Mouse (Mus musculus) G1E (cell line): ENCODE data around the gene Pmf1. TPM values are rescaled to one million over a fixed set of nuclear protein-coding genes. Genes with fewer than 3 reads are reported as not detected.

ENCODE experiments used
- ATAC-seq: 2 replicates; pipeline ENCODE4 v1.8.0; 2016; ENCODE audit warnings: mild to moderate bottlenecking; ENCODE audit not compliant: insufficient number of reproducible peaks, poor library complexity, low FRiP score, severe bottlenecking; ENCODE audit errors: extremely low read depth
- DNase-seq: peaks from one replicate; pipeline ENCODE4 v3.0.0; 2012; ENCODE audit warnings: low spot score
- H3K27me3 ChIP-seq: 2 replicates; pipeline ENCODE4 v1.6.1; 2012; ENCODE audit warnings: mild to moderate bottlenecking, low read length, inconsistent platforms; ENCODE audit not compliant: insufficient read depth
- H3K36me3 ChIP-seq: replicated peaks from 2 replicates; pipeline ENCODE3; 2012; ENCODE audit warnings: mild to moderate bottlenecking, inconsistent platforms
- H3K4me1 ChIP-seq: 2 replicates; pipeline ENCODE4 v1.6.1; 2012; ENCODE audit warnings: low read depth, low read length, inconsistent platforms, mixed read lengths; ENCODE audit not compliant: insufficient read depth
- H3K4me3 ChIP-seq: 2 replicates; pipeline ENCODE4 v1.5.1; 2012; ENCODE audit warnings: low read depth, mild to moderate bottlenecking, inconsistent platforms, low read length, moderate library complexity, mixed read lengths
- H3K9me3 ChIP-seq: replicated peaks from 2 replicates; pipeline ENCODE4 v1.6.1; 2012; ENCODE audit warnings: inconsistent platforms
- CTCF ChIP-seq: IDR thresholded peaks from 2 replicates; pipeline ENCODE4 v1.5.1; 2012; ENCODE audit warnings: low read depth, low read length, inconsistent platforms, mixed read lengths
- GATA1 ChIP-seq: IDR thresholded peaks from 2 replicates; pipeline ENCODE4 v1.6.1; 2012; ENCODE audit warnings: borderline replicate concordance, low read length, inconsistent platforms, mixed read lengths
- GATA2 ChIP-seq: IDR thresholded peaks from 2 replicates; pipeline ENCODE4 v1.6.1; 2012; ENCODE audit warnings: low read depth, low read length, inconsistent platforms, borderline replicate concordance
- POLR2AphosphoS5 ChIP-seq: IDR thresholded peaks from 2 replicates; pipeline ENCODE4 v1.6.1; 2012; ENCODE audit warnings: low read depth, low read length, inconsistent platforms; ENCODE audit not compliant: insufficient replicate concordance
- TAL1 ChIP-seq: conservative IDR thresholded peaks from 2 replicates; pipeline ENCODE4 v1.6.1; 2012; ENCODE audit warnings: low read depth, low read length, inconsistent platforms, mixed read lengths
- polyA plus RNA-seq: library from polyadenylated mRNA; stranded (reverse); fragments of >175 nt; gene quantifications from 2 replicates; pipeline ENCODE4 v1.2.3, GENCODE M21; 2012
- total RNA-seq, 2 experiments: library from RNA; stranded (forward) in 1 of 2; stranded (reverse) in 1 of 2; fragments of 200-1000 nt in 1 of 2; fragments of >200 nt in 1 of 2; fragmentation: Nextera tagmentation in 1 of 2; gene quantifications; 2 replicates each; pipeline ENCODE4 v1.2.3; 2014 to 2017

Gene Pmf1
- total and polyA plus RNA-seq, 3 experiments = 110 to 273 (median 254) TPM

DNA sequence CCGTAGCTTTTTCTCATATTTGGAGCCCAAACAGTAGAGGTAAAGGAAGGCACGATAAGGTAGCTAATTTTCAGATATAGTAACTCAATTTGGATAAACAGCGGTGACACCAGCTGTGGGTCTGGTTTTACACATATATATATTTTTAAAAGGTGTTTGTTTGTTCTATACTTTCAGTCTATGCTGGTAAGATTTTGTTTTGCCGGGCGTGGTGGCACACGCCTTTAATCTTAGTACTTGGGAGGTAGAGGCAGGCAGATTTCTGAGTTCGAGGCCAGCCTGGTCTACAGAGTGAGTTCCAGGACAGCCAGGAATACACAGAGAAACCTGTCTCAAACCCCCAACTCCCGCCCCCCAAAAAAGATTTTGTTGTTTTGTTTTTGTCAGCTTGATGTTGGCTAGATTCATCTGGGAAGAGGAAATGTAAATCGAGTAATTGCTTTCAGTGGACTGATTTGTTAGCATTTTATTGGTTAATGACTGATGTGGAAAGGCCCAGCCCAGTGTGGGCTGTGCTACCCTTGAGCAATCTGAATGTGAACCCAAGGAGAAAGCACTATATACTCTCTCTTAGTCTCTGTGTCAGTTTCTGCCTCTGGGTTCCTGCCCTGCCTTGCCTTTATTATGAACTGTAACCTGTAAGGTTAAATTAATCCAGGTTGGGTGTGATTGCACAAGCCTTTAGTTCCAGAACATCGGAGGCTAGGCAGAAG is 15.7 kb upstream of the Pmf1 start:
- ATAC-seq (no peak), DNase-seq (no peak)
- H3K36me3 ChIP-seq = peaks cover 22% of the 10 kb centered on the region
- H3K4me1 ChIP-seq = peaks cover 66% of the 10 kb centered on the region
- TF ChIP-seq TAL1 (no peak), POLR2AphosphoS5 (no peak), GATA1 (no peak), CTCF (no peak), GATA2 (no peak)
- H3K27me3 ChIP-seq = no peaks in the 10 kb centered on the region
- H3K9me3 ChIP-seq = no peaks in the 10 kb centered on the region
- no peak overlapping the region; the same call in 1 of the 2 replicates for H3K4me3 ChIP-seq

- no peak for ATAC-seq
- no peak for DNase-seq
- H3K36me3 ChIP-seq = peaks cover 27% of the 10 kb centered on the region
- no peaks in the 10 kb centered on the region for H3K9me3 ChIP-seq
- H3K4me1 ChIP-seq = peaks cover 69% of the 10 kb centered on the region
- no peak for TF ChIP-seq POLR2AphosphoS5
- no peak for TF ChIP-seq TAL1
- TF ChIP-seq GATA1 = no peak
- TF ChIP-seq GATA2 = no peak
- no peak for TF ChIP-seq CTCF
- H3K27me3 ChIP-seq = no peaks in the 10 kb centered on the region
- peak overlapping the region; percentile 79; the same call in 1 of the 2 replicates for H3K4me3 ChIP-seq
Observed at GRCm38 (mm10) chr3:88425330-88425689, 15.2 kb upstream of the Pmf1 start.

DNA sequence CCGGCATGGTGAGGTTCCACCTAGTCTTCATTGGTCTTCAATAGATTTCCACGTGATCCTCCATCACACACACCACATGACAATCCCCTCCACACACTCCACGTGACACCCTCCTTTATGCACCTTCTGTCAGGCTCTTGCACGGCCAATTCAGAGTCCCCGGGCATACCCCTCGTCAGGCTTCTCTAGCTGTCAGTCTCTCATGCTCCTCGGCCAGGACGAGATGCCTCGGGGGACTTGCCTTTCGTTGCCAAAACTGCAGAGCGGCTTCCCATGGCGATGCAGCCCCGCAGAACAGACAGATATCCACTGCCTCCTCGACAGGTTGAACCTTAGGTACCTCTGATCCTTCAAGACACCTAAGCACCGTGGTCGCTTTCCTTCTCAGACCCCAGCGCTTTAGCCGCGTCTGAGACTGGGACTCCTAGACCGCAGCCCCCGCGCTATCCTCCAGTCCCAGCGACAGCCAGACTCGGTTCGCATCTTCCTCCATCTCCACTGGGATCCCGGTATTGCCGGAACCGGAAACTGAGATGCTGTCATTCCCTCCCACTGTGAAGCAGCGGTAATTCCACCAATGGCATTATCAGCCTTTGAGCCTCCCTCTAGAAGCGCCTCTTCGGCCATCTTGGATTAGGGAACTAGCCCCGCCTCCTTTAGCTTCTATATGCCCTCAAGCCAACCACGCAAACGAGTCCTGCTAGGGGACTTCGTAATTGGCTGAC is 14.6 kb upstream of the Pmf1 start, which contains the start of gene Slc25a44:
TSS of gene Slc25a44 (minus strand) at position 535 of the 725 bp plus-strand sequence.
- Histone ChIP-seq H3K4me1 (peaks cover 72% of the 10 kb centered on the region), H3K27me3 (no peaks in the 10 kb centered on the region), H3K36me3 (peaks cover 33% of the 10 kb centered on the region), H3K9me3 (no peaks in the 10 kb centered on the region), H3K4me3 (peak within 1 kb of the TSS; percentile 79)
- peak; percentile 90 for DNase-seq
- peak; percentile 78 for ATAC-seq
- TF ChIP-seq CTCF = no peak
- no peak for TF ChIP-seq TAL1

DNA sequence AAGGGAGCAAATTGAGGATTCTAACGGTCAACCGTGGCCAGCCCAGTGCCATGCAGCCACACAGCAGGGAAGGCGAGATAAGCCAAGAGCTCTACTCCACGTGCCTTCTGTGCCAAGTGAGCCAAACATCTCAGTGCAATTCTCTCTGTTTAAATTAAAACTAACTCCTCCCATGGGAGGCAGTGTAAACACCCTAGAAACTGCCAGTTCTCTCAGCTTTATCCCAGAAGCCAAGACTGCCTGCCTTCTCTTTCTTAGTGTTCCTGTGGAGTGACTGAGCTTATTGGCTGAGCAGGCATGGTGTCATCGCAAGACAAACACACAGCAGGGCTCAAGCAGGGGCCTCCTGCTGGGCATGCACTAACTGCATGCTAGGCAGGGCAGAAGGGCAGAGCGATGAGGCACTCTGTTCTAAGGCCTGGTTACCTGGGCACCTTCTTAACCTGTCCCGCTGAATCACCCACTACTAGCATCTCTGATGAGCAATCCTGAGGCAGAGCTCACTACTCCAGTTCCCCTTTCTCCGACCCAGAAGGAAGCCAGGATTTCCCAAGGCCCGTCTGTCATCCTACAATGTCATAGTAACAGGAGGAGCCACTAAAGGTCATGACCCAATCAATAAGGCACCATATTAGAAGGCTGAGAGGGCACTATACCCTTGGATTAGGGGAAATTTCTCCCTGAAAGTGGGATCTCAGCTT is 12.0 kb upstream of the Pmf1 start:
- peaks cover 59% of the 10 kb centered on the region for H3K36me3 ChIP-seq
- no peaks in the 10 kb centered on the region for H3K27me3 ChIP-seq
- TF ChIP-seq TAL1 (peak; percentile 87), POLR2AphosphoS5 (no peak)
- no peaks in the 10 kb centered on the region for H3K9me3 ChIP-seq
- peak; percentile 57 for DNase-seq
- ATAC-seq = peak; percentile 63
- H3K4me3 ChIP-seq = peak overlapping the region; percentile 62; the same call in 1 of the 2 replicates
- peaks cover 84% of the 10 kb centered on the region for H3K4me1 ChIP-seq

DNA sequence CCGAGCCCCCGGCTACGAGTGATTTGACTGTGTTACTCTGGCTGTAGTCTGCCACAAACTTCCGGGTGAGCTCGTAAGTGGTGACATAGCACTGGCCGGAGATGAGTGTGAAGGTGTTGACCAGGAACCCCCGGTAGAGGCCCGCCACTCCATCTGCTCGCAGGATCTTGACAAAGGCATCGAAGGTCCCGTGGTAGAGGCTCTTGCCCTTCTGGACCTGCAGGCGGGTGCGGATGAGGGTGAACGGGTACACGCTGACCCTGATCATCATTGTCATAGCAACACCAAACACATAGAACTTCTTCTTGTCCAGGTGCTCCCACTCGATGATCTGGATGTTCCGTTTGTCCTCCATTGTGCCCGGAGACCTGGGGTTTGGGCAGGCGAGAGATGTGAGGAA is 10.6 kb upstream of the Pmf1 start:
- DNase-seq = no peak
- no peaks in the 10 kb centered on the region for H3K9me3 ChIP-seq
- H3K4me3 ChIP-seq = peak overlapping the region; percentile 62
- no peak for TF ChIP-seq TAL1
- no peak for TF ChIP-seq GATA1
- no peak for TF ChIP-seq CTCF
- no peak for TF ChIP-seq GATA2
- no peak for TF ChIP-seq POLR2AphosphoS5
- peaks cover 73% of the 10 kb centered on the region for H3K36me3 ChIP-seq
- H3K27me3 ChIP-seq = no peaks in the 10 kb centered on the region
- ATAC-seq = no peak
- peaks cover 85% of the 10 kb centered on the region for H3K4me1 ChIP-seq

DNA sequence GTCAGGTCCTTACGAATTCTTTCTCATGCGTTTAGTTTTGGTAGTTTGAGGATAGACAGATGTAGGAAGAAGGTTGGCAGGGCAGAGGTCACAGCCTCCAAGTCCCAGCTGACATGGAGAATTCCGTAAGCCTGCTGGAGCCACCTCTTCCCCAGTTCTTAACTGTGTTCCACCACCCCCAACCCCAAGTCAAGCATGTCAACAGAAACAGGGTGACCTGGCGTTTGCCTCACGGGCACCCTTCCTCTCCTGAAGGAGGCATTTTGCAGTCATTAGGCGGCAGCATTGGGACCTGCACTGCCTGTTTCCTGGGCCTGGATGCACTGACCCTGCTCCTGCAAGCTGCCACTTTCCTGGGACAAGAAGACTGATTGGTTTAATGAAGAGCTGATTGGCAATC is 7.9 kb upstream of the Pmf1 start:
- ATAC-seq (no peak), DNase-seq (no peak)
- H3K4me3 ChIP-seq = peak overlapping the region; percentile 62; the same call in 1 of the 2 replicates
- H3K27me3 ChIP-seq = no peaks in the 10 kb centered on the region
- H3K4me1 ChIP-seq = peaks cover 94% of the 10 kb centered on the region
- no peak for TF ChIP-seq GATA1
- peaks cover 96% of the 10 kb centered on the region for H3K36me3 ChIP-seq
- H3K9me3 ChIP-seq = no peaks in the 10 kb centered on the region
